Mouse (Mus musculus) MN1 (cell line): ENCODE measurements around the gene Tbc1d22a.

Source experiments
- DNase-seq: peaks from one replicate; pipeline ENCODE4 v3.0.0-alpha.2; 2016; ENCODE audit warnings: low spot score

The Tbc1d22a gene

GRCm38 (mm10) chr15:86335781-86336180 lies 121.5 kb downstream of the Tbc1d22a start:
- no peak for DNase-seq

GRCm38 (mm10) chr15:86337726-86338125 lies 123.5 kb downstream of the Tbc1d22a start:
- DNase-seq = no peak

- no peak for DNase-seq
These were observed 125.5 kb downstream of the Tbc1d22a start for GRCm38 (mm10) chr15:86339736-86340135.

- no peak for DNase-seq
These were observed 126.5 kb downstream of the Tbc1d22a start for GRCm38 (mm10) chr15:86340766-86341165.

GRCm38 (mm10) chr15:86342637-86343375 lies 128.5 kb downstream of the Tbc1d22a start:
- DNase-seq = no peak

GRCm38 (mm10) chr15:86344906-86345331 lies 130.7 kb downstream of the Tbc1d22a start:
- DNase-seq = no peak

GRCm38 (mm10) chr15:86345907-86346306 lies 131.6 kb downstream of the Tbc1d22a start:
- no peak for DNase-seq

- no peak for DNase-seq
These were observed 132.3 kb downstream of the Tbc1d22a start for GRCm38 (mm10) chr15:86346606-86347005.

GRCm38 (mm10) chr15:86354932-86355331 lies 140.7 kb downstream of the Tbc1d22a start:
- DNase-seq = no peak

- no peak for DNase-seq
These were observed 141.6 kb downstream of the Tbc1d22a start for GRCm38 (mm10) chr15:86355857-86356256.

- DNase-seq = peak; percentile 34
These were observed 146.1 kb downstream of the Tbc1d22a start for GRCm38 (mm10) chr15:86360376-86360775.

- no peak for DNase-seq
These were observed 148.3 kb downstream of the Tbc1d22a start for GRCm38 (mm10) chr15:86362306-86363150.

- DNase-seq = no peak
These were observed 149.6 kb downstream of the Tbc1d22a start for GRCm38 (mm10) chr15:86363841-86364295.

- DNase-seq = no peak
These were observed 150.8 kb downstream of the Tbc1d22a start for GRCm38 (mm10) chr15:86364948-86365658.

GRCm38 (mm10) chr15:86366726-86367125 lies 152.5 kb downstream of the Tbc1d22a start:
- DNase-seq = peak; percentile 44

- DNase-seq = peak; percentile 49
These were observed 153.0 kb downstream of the Tbc1d22a start for GRCm38 (mm10) chr15:86367247-86367646.

GRCm38 (mm10) chr15:86370846-86371245 lies 156.6 kb downstream of the Tbc1d22a start:
- no peak for DNase-seq

- no peak for DNase-seq
These were observed 161.0 kb downstream of the Tbc1d22a start for GRCm38 (mm10) chr15:86375262-86375661.

GRCm38 (mm10) chr15:86375860-86376394 lies 161.7 kb downstream of the Tbc1d22a start:
- no peak for DNase-seq

GRCm38 (mm10) chr15:86383278-86383677 lies 169.0 kb downstream of the Tbc1d22a start:
- no peak for DNase-seq

GRCm38 (mm10) chr15:86385436-86385835 lies 171.2 kb downstream of the Tbc1d22a start:
- no peak for DNase-seq

- no peak for DNase-seq
These were observed 172.1 kb downstream of the Tbc1d22a start for GRCm38 (mm10) chr15:86386325-86386724.
